30 mouse cellular contexts compared by ENCODE assay signal in genomic region chr11:98086141-98086540, GRCm38 (mm10). TPM values are rescaled to one million over a fixed set of nuclear protein-coding genes. Genes with fewer than 3 reads are reported as not detected.
DNase-seq lines count a peak whose midpoint lies in the region; TF ChIP-seq lines count a peak whose summit lies in the region.
"Had no signal": no experiment of that assay in that cellular context is flagged by ENCODE, and none has a peak within 500 bp of the region (broad histone marks: within the 10 kb centered on the region; RNA-seq: fewer than 3 reads in every experiment).

No protein-coding gene starts in this region.

- H3K4me3 ChIP-seq in left cerebral cortex, adult 2 months, result no peak overlapping the region
- peak overlapping the region; percentile 24; the same call in 1 of the 2 replicates for H3K4me3 ChIP-seq in E14TG2a.4 (replicated peaks; ENCODE audit: low read length)
- H3K4me3 ChIP-seq: embryonic facial prominence, embryonic 12.5 days; gastrocnemius, adult 2 months; heart, embryonic 13.5 days; hindbrain, embryonic 10.5 days; hindbrain, embryonic 15.5 days; liver, embryonic 12.5 days; midbrain, embryonic 13.5 days had no signal

- no peaks in the 10 kb centered on the region for H3K9me3 ChIP-seq in E14TG2a.4 (ENCODE audit: low read length)
- H3K9me3 ChIP-seq: embryonic facial prominence, embryonic 12.5 days; heart, embryonic 13.5 days; hindbrain, embryonic 10.5 days; hindbrain, embryonic 15.5 days; liver, embryonic 12.5 days; midbrain, embryonic 13.5 days had no signal

- no peak for TF ChIP-seq CTCF in left cerebral cortex, adult 2 months (IDR thresholded peaks at IDR 0.05)
- TF ChIP-seq CTCF in E14TG2a.4 (conservative IDR thresholded peaks at IDR 0.05; ENCODE audit: low read length), result no peak

- H3K27ac ChIP-seq in left cerebral cortex, adult 2 months, result no peak overlapping the region
- H3K27ac ChIP-seq: embryonic facial prominence, embryonic 12.5 days; gastrocnemius, adult 2 months; heart, embryonic 13.5 days; hindbrain, embryonic 10.5 days; hindbrain, embryonic 15.5 days; liver, embryonic 12.5 days; macrophage; midbrain, embryonic 13.5 days had no signal

- no peaks in the 10 kb centered on the region for H3K27me3 ChIP-seq in E14TG2a.4 (ENCODE audit: insufficient read depth, low read length)
- H3K27me3 ChIP-seq: embryonic facial prominence, embryonic 12.5 days; heart, embryonic 13.5 days; hindbrain, embryonic 15.5 days; liver, embryonic 12.5 days; midbrain, embryonic 13.5 days had no signal

- DNase-seq in left cerebral cortex, adult 2 months (ENCODE audit: extremely low spot score in 1 of 2, low spot score in 2 of 2), result peak; percentile 34 to 42
- no peak for DNase-seq in left cerebral cortex, adult 8-10 months (ENCODE audit: low spot score in 2 of 2)
- peak; percentile 44 for DNase-seq in layer of hippocampus, adult 11-12 months (ENCODE audit: low spot score)
- DNase-seq in layer of hippocampus, postnatal 10 days (ENCODE audit: low spot score in 2 of 2), result peak; percentile 27 to 32
- no peak for DNase-seq in gastrocnemius, postnatal 25 days
- no peak for DNase-seq in cerebellum, adult 9-10 months
- DNase-seq in spleen, adult 12 weeks (ENCODE audit: low spot score), result no peak
- DNase-seq: adrenal gland, adult 2 months; adrenal gland, postnatal 36 days; cerebellum, adult 8-10 months; cerebellum, postnatal 36 days; gastrocnemius, adult 2 months; heart, postnatal 14 days; kidney, adult 11 months; kidney, postnatal 14 days; left cerebral cortex, postnatal 4 days; liver, postnatal 0 days; lung, postnatal 10 days; spleen, adult 18-20 months; thymus, adult 18-20 months; thymus, postnatal 25 days had no signal

- peaks cover 28% of the 10 kb centered on the region for H3K36me3 ChIP-seq in E14TG2a.4 (ENCODE audit: insufficient read depth, low read length)

- H3K4me1 ChIP-seq in E14TG2a.4 (replicated peaks; ENCODE audit: low read depth, low read length), result peaks cover 62% of the 10 kb centered on the region
- H3K4me1 ChIP-seq: hindbrain, embryonic 15.5 days; midbrain, embryonic 13.5 days had no signal

- intact Hi-C loops in left cerebral cortex, adult 2 months (cut with DNase I), result no loop called here

RNA-seq across cellular contexts. Expression of gene Stac2, which starts 32.9 kb away (rescaled TPM):
- total RNA-seq in left cerebral cortex, adult 2 months (2021), result 10 to 100 TPM; 97.3 to 99.9 TPM
- total RNA-seq in left cerebral cortex, adult 8-10 months (2022), result 100 to 1,000 TPM in 1 of 4 experiments, 10 to 100 TPM in 3; 83.1 to 109 (median 94.1) TPM
- total RNA-seq in layer of hippocampus, postnatal 10 days (2021), result 10 to 100 TPM; 13.0 to 14.9 TPM
- under 1 TPM in 1 of 2 experiments, not detected in 1; 0.13 TPM for total RNA-seq in gastrocnemius, postnatal 25 days (2021)
- total RNA-seq: megakaryocyte-erythroid progenitor cell, adult 5-6 weeks had no signal

RNA-seq across cellular contexts. Expression of gene Rpl19, which starts 59.6 kb away (rescaled TPM):
- total RNA-seq in left cerebral cortex, adult 2 months (2021), result 100 to 1,000 TPM; 560 to 591 TPM
- total RNA-seq in left cerebral cortex, adult 8-10 months (2022), result 100 to 1,000 TPM; 564 to 674 (median 627) TPM
- 100 to 1,000 TPM; 648 to 672 TPM for total RNA-seq in layer of hippocampus, postnatal 10 days (2021)
- 100 to 1,000 TPM; 421 to 453 TPM for total RNA-seq in gastrocnemius, postnatal 25 days (2021)

Comparison
In these comparisons a context has a peak if more than half of its experiments do, and no peak if none do; other contexts are left out.
1. DNase-seq: peak in left cerebral cortex, adult 2 months (2 of 2), layer of hippocampus, adult 11-12 months (single experiment) and layer of hippocampus, postnatal 10 days (2 of 2); none in left cerebral cortex, adult 8-10 months (0 of 2), gastrocnemius, postnatal 25 days (single experiment), cerebellum, adult 9-10 months (single experiment) and spleen, adult 12 weeks (single experiment).
2. RNA of gene Stac2, which starts 32.9 kb away (total RNA-seq): 97.3 to 99.9 TPM in left cerebral cortex, adult 2 months, 83.1 to 109 TPM in left cerebral cortex, adult 8-10 months and 13.0 to 14.9 TPM in layer of hippocampus, postnatal 10 days; 0.13 TPM in gastrocnemius, postnatal 25 days; every median in the first group is over 10 times any median in the second.